In genomic region chr15:78971626-78972025, GRCm38 (mm10) we compare ENCODE assay signal across 26 mouse cellular contexts. TPM values are rescaled to one million over a fixed set of nuclear protein-coding genes. Genes with fewer than 3 reads are reported as not detected.
DNase-seq lines count a peak whose midpoint lies in the region; ATAC-seq lines count a peak whose summit lies in the region.
"Had no signal": no experiment of that assay in that cellular context is flagged by ENCODE, and none has a peak within 500 bp of the region (broad histone marks: within the 10 kb centered on the region; RNA-seq: fewer than 3 reads in every experiment).

No protein-coding gene starts in this region.

- H3K4me2 ChIP-seq in embryonic facial prominence, embryonic 13.5 days, result no peak overlapping the region
- H3K4me2 ChIP-seq: embryonic facial prominence, embryonic 12.5 days; embryonic facial prominence, embryonic 15.5 days; forebrain, embryonic 12.5 days had no signal

- no peak for ATAC-seq in embryonic facial prominence, embryonic 13.5 days (ENCODE audit: insufficient number of reproducible peaks, insufficient read depth, low FRiP score, low TSS enrichment, low read depth)
- ATAC-seq: activated CD4-positive, CD25-positive, alpha-beta regulatory T cell, adult 4 months; CD4-positive, CD25-positive, alpha-beta regulatory T cell, adult 4 months; forebrain, embryonic 14.5 days; forebrain, embryonic 16.5 days; Patski had no signal

- no peak overlapping the region for H3K27ac ChIP-seq in embryonic facial prominence, embryonic 13.5 days
- H3K27ac ChIP-seq in embryonic facial prominence, embryonic 10.5 days (replicated peaks), result no peak overlapping the region
- H3K27ac ChIP-seq: embryonic facial prominence, embryonic 12.5 days; embryonic facial prominence, embryonic 15.5 days; forebrain, embryonic 10.5 days; forebrain, embryonic 12.5 days; gastrocnemius, adult 2 months had no signal

- H3K4me3 ChIP-seq in embryonic facial prominence, embryonic 13.5 days, result no peak overlapping the region
- H3K4me3 ChIP-seq in embryonic facial prominence, embryonic 10.5 days, result no peak overlapping the region
- H3K4me3 ChIP-seq: embryonic facial prominence, embryonic 12.5 days; embryonic facial prominence, embryonic 15.5 days; erythroblast, embryonic 14.5 days; forebrain, embryonic 10.5 days; forebrain, embryonic 12.5 days; gastrocnemius, adult 2 months had no signal

- no peaks in the 10 kb centered on the region for H3K4me1 ChIP-seq in embryonic facial prominence, embryonic 13.5 days
- peaks cover 8% of the 10 kb centered on the region; the same call in 1 of the 2 replicates for H3K4me1 ChIP-seq in embryonic facial prominence, embryonic 10.5 days
- H3K4me1 ChIP-seq: embryonic facial prominence, embryonic 12.5 days; embryonic facial prominence, embryonic 15.5 days; forebrain, embryonic 10.5 days; forebrain, embryonic 12.5 days had no signal

- peaks cover 25% of the 10 kb centered on the region for H3K36me3 ChIP-seq in embryonic facial prominence, embryonic 13.5 days
- peaks cover 62% of the 10 kb centered on the region for H3K36me3 ChIP-seq in embryonic facial prominence, embryonic 10.5 days (replicated peaks)
- H3K36me3 ChIP-seq: embryonic facial prominence, embryonic 15.5 days; G1E had no signal

- no peaks in the 10 kb centered on the region for H3K27me3 ChIP-seq in embryonic facial prominence, embryonic 13.5 days
- no peaks in the 10 kb centered on the region for H3K27me3 ChIP-seq in embryonic facial prominence, embryonic 10.5 days (replicated peaks; ENCODE audit: low read depth, poor library complexity, severe bottlenecking)
- H3K27me3 ChIP-seq: embryonic facial prominence, embryonic 12.5 days; embryonic facial prominence, embryonic 15.5 days; forebrain, embryonic 12.5 days had no signal

- peak; percentile 74 to 90 for DNase-seq in adrenal gland, adult (ENCODE audit: inconsistent age in 2 of 2, low spot score in 1 of 2)
- no peak for DNase-seq in adrenal gland, postnatal 4 days (ENCODE audit: low spot score in 2 of 2)
- peak; percentile 60 for DNase-seq in adrenal gland, postnatal 10 days
- no peak for DNase-seq in adrenal gland, adult 18-20 months (ENCODE audit: low spot score in 2 of 2)
- no peak for DNase-seq in embryonic facial prominence, embryonic 10.5 days (ENCODE audit: low spot score)
- DNase-seq: B cell, adult 2 months; cerebellum, adult 11 months; cerebellum, adult 18-20 months; cerebellum, adult 8-10 months; cerebellum, adult 9-11 months; cerebellum, postnatal 14 days; cerebellum, postnatal 36 days; embryo, embryonic 11 days; gastrocnemius, adult 2 months had no signal

- no peaks in the 10 kb centered on the region for H3K9me3 ChIP-seq in embryonic facial prominence, embryonic 13.5 days
- H3K9me3 ChIP-seq in embryonic facial prominence, embryonic 10.5 days, result no peaks in the 10 kb centered on the region
- H3K9me3 ChIP-seq: embryonic facial prominence, embryonic 12.5 days; embryonic facial prominence, embryonic 15.5 days; forebrain, embryonic 10.5 days; forebrain, embryonic 12.5 days; G1E had no signal

- WGBS in embryonic facial prominence, embryonic 13.5 days, result 75% methylated on average over 6 of the region's 6 CpGs
- 76% methylated on average over 6 of the region's 6 CpGs for WGBS in embryonic facial prominence, embryonic 10.5 days

- 0 out of 2 replicates have a peak overlapping the region, but pooled peaks have one; percentile 21 for H3K9ac ChIP-seq in embryonic facial prominence, embryonic 13.5 days
- H3K9ac ChIP-seq: embryonic facial prominence, embryonic 12.5 days; embryonic facial prominence, embryonic 15.5 days; forebrain, embryonic 12.5 days had no signal

RNA-seq across cellular contexts. Expression of gene Triobp, which starts 24.1 kb away (rescaled TPM):
- 100 to 1,000 TPM in 1 of 2 experiments, 10 to 100 TPM in 1; 96.9 to 112 TPM for total RNA-seq in adrenal gland, postnatal 4 days (2021)
- 10 to 100 TPM; 87.8 to 88.2 TPM for total RNA-seq in adrenal gland, postnatal 10 days (2021)
- total RNA-seq in adrenal gland, adult 18-20 months (2021), result 100 to 1,000 TPM in 1 of 2 experiments, 10 to 100 TPM in 1; 97.1 to 105 TPM
- polyA plus RNA-seq in embryonic facial prominence, embryonic 13.5 days (2015; fragmentation: Nextera tagmentation; extraction: Ambion mirVana), result 37.8 and 38.7 TPM in 2 replicates
- 46.7 and 49.4 TPM in 2 replicates for polyA plus RNA-seq in embryonic facial prominence, embryonic 10.5 days (2016; fragmentation: Nextera tagmentation; extraction: Ambion mirVana)

RNA-seq across cellular contexts. Expression of gene Nol12, which starts 36.9 kb away (rescaled TPM):
- 10 to 100 TPM; 40.0 to 47.3 TPM for total RNA-seq in adrenal gland, postnatal 4 days (2021)
- total RNA-seq in adrenal gland, postnatal 10 days (2021), result 10 to 100 TPM; 34.4 to 35.2 TPM
- 10 to 100 TPM; 41.2 to 47.0 TPM for total RNA-seq in adrenal gland, adult 18-20 months (2021)
- polyA plus RNA-seq in embryonic facial prominence, embryonic 13.5 days (2015; fragmentation: Nextera tagmentation; extraction: Ambion mirVana), result 54.1 and 57.4 TPM in 2 replicates
- 69.2 and 71.5 TPM in 2 replicates for polyA plus RNA-seq in embryonic facial prominence, embryonic 10.5 days (2016; fragmentation: Nextera tagmentation; extraction: Ambion mirVana)

RNA-seq across cellular contexts. Expression of gene Lgals1, which starts 45.1 kb away (rescaled TPM):
- 100 to 1,000 TPM; 382 to 438 TPM for total RNA-seq in adrenal gland, postnatal 4 days (2021)
- 100 to 1,000 TPM; 601 to 606 TPM for total RNA-seq in adrenal gland, postnatal 10 days (2021)
- total RNA-seq in adrenal gland, adult 18-20 months (2021), result 100 to 1,000 TPM; 300 to 824 TPM
- 2,193 and 2,304 TPM in 2 replicates for polyA plus RNA-seq in embryonic facial prominence, embryonic 13.5 days (2015; fragmentation: Nextera tagmentation; extraction: Ambion mirVana)
- polyA plus RNA-seq in embryonic facial prominence, embryonic 10.5 days (2016; fragmentation: Nextera tagmentation; extraction: Ambion mirVana), result 241 and 316 TPM in 2 replicates

RNA-seq across cellular contexts. Expression of gene H1f0, which starts 56.6 kb away (rescaled TPM):
- 100 to 1,000 TPM; 361 to 374 TPM for total RNA-seq in adrenal gland, postnatal 4 days (2021)
- total RNA-seq in adrenal gland, postnatal 10 days (2021), result 100 to 1,000 TPM; 195 to 222 TPM
- 100 to 1,000 TPM in 1 of 2 experiments, 10 to 100 TPM in 1; 86.2 to 101 TPM for total RNA-seq in adrenal gland, adult 18-20 months (2021)
- 533 and 546 TPM in 2 replicates for polyA plus RNA-seq in embryonic facial prominence, embryonic 13.5 days (2015; fragmentation: Nextera tagmentation; extraction: Ambion mirVana)
- polyA plus RNA-seq in embryonic facial prominence, embryonic 10.5 days (2016; fragmentation: Nextera tagmentation; extraction: Ambion mirVana), result 371 and 392 TPM in 2 replicates

RNA-seq across cellular contexts. Expression of gene Pdxp, which starts 57.9 kb away (rescaled TPM):
- 1 to 10 TPM; 9.8 to 9.9 TPM for total RNA-seq in adrenal gland, postnatal 4 days (2021)
- 1 to 10 TPM; 5.2 to 6.1 TPM for total RNA-seq in adrenal gland, postnatal 10 days (2021)
- total RNA-seq in adrenal gland, adult 18-20 months (2021), result 1 to 10 TPM; 3.1 to 5.4 TPM
- polyA plus RNA-seq in embryonic facial prominence, embryonic 13.5 days (2015; fragmentation: Nextera tagmentation; extraction: Ambion mirVana), result 18.7 and 23.2 TPM in 2 replicates
- polyA plus RNA-seq in embryonic facial prominence, embryonic 10.5 days (2016; fragmentation: Nextera tagmentation; extraction: Ambion mirVana), result 32.6 and 36.5 TPM in 2 replicates

Comparison
In these comparisons a context has a peak if more than half of its experiments do, and no peak if none do; other contexts are left out.
1. DNase-seq: peak in adrenal gland, adult (2 of 2) and adrenal gland, postnatal 10 days (single experiment); none in adrenal gland, postnatal 4 days (0 of 2), adrenal gland, adult 18-20 months (0 of 2) and embryonic facial prominence, embryonic 10.5 days (single experiment).